Mouse (Mus musculus) cerebral cortex, adult 2 months (tissue): ENCODE measurements around the gene Twist1.

Experiments used
- WGBS: fragments of 180-500 bp; shearing (Covaris S2); methylation state at CpG from one replicate; pipeline ENCODE4 v1.1.7; 2018; 5-methylcytosine and 5-hydroxymethylcytosine counted together

Twist1 gene

GRCm38 (mm10) chr12:33966490-33967415 lies 9.3 kb downstream of the Twist1 start:
- 2% methylated on average over 35 of the region's 35 CpGs for WGBS

DNA sequence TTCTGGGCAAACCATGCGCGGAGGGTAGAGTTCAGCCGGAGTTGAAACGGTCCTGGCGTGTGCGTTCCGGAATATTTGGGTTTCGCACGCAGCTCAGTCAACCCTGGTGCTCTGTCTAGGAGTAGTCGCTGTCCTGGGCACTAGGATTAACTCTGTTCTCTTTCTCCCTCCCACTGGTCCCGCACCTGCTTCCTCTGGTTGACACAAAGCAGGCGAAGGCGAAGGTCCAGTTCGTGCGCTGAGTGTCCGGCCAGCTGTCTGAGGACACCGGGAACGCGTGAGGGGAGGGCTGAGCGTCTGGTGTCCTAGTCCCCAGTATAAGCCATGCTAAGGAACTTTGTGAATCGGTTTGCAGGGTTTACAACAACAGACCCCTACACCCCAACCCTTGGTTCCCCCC lies 10.0 kb downstream of the Twist1 start:
- 2% methylated on average over 21 of the region's 21 CpGs for WGBS

DNA sequence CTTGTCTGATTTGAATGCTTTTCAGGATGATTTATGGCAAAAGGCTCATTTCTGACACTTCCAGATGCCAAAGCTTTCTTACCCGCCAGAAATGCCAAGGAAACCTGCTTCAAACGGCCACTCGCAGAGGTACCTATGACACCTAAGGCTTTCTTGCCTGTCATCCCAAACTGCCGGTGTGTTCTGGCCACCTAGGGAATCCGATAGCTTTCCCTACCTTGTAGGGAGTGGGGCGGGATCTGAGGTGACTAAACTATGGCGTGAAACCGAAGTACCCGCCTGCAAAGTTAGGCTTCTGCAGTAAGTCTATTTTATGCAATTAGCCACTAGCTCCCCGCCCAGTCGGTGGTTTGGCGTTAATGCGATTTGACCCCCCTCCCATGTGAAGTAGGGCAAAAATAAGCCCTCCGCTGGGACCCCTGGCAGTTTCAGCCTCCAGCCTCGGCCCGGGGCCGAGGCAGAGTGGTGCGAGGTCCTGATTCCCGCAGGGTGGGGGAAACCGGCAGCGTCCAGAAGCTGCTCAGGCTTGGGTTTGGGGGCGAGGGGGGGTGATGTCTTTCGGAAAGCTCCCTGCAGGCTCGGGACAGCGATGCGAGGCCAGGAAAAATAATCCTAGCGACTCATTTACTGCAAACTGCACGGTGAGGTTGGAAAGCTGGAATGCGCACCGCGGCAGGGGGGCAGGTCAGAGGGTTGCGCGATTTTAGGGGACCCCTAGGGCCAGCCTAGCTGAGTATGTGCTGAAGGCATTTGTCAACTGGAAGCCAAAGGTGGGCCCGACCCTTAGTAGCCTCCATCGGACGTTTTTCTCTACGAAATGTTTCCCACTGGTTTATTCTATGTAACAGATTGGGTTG lies 10.8 kb downstream of the Twist1 start:
- WGBS = 3% methylated on average over 37 of the region's 37 CpGs

DNA sequence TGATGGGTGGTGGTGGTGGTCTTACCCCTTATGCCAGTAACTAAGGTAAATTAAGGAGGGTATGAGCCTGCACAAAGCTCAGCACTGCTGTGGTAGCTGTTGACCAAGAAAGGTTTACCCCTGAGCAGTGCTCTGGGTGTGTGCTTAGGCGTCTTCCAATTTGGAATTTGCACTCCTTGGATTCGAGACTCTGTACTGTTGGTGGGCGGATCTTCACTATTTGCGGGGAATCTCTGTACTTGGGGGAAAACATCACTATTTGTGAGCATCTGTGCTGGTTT lies 11.4 kb downstream of the Twist1 start:
- WGBS = 24% methylated on average over 4 of the region's 4 CpGs

- WGBS = 74% methylated on average over 4 of the region's 4 CpGs
Observed at GRCm38 (mm10) chr12:33980159-33980558, 22.7 kb downstream of the Twist1 start.

- 35% methylated on average over 7 of the region's 7 CpGs for WGBS
Observed at GRCm38 (mm10) chr12:33981433-33981832, 24.0 kb downstream of the Twist1 start.

DNA sequence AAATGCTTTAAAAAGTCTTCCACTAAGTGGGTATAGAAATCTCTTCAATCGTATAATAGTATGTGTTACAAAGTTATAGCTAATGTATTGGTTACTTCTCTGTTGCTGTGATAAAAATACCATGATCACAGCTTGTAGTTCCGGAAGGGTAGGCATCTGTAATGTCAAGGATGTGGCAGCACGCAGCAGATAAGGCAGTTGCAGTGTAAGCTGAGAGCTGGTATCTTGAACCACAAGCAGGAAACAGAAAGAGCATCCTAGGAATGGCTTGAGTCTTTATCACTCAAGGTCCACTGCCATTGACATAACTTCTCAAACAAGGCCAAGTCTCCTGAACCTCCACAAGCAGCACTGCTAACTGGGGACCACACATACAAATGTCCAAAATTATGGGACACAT lies 35.7 kb downstream of the Twist1 start:
- 85% methylated on average over 3 of the region's 3 CpGs for WGBS
